Mouse (Mus musculus) splenic B cell, adult 2 months (primary cell): ENCODE results near the gene Rbms3.

Experiments used
- DNase-seq: peaks from one replicate; pipeline ENCODE4 v3.0.0-alpha.2; 2011; ENCODE audit warnings: low read depth, low spot score
- H3K27me3 ChIP-seq: 2 replicates; pipeline ENCODE4 v1.6.1; 2012; ENCODE audit warnings: mild to moderate bottlenecking, low read length, moderate library complexity, mixed read lengths; ENCODE audit not compliant: control insufficient read depth, poor library complexity, insufficient read depth, severe bottlenecking
- H3K36me3 ChIP-seq: 2 replicates; pipeline ENCODE4 v1.6.1; 2012; ENCODE audit warnings: mild to moderate bottlenecking, low read length, moderate library complexity, mixed read lengths; ENCODE audit not compliant: control insufficient read depth, poor library complexity, insufficient read depth, severe bottlenecking

The Rbms3 gene

GRCm38 (mm10) chr9:117298991-117299390 lies 330.7 kb downstream of the Rbms3 start:
- Histone ChIP-seq H3K36me3 (no peaks in the 10 kb centered on the region), H3K27me3 (no peaks in the 10 kb centered on the region)
- DNase-seq: no peak

GRCm38 (mm10) chr9:117297662-117298531 lies 331.8 kb downstream of the Rbms3 start:
- H3K27me3 ChIP-seq: no peaks in the 10 kb centered on the region
- no peaks in the 10 kb centered on the region for H3K36me3 ChIP-seq
- DNase-seq: no peak

- no peak for DNase-seq
- H3K36me3 ChIP-seq: no peaks in the 10 kb centered on the region
These were observed 338.5 kb downstream of the Rbms3 start for GRCm38 (mm10) chr9:117291066-117291850.

GRCm38 (mm10) chr9:117274846-117275245 lies 354.9 kb downstream of the Rbms3 start:
- Histone ChIP-seq H3K36me3 (no peaks in the 10 kb centered on the region), H3K27me3 (no peaks in the 10 kb centered on the region)
- no peak for DNase-seq

More at GRCm38 (mm10) chr9:117291066-117291850, 338.5 kb downstream of the Rbms3 start:
- H3K27me3 ChIP-seq: no peaks in the 10 kb centered on the region

- no peaks in the 10 kb centered on the region for H3K36me3 ChIP-seq
- no peak for DNase-seq
- no peaks in the 10 kb centered on the region for H3K27me3 ChIP-seq
These were observed 370.1 kb downstream of the Rbms3 start for GRCm38 (mm10) chr9:117259614-117260013.

GRCm38 (mm10) chr9:117253361-117253760 lies 376.4 kb downstream of the Rbms3 start:
- DNase-seq: no peak
- H3K27me3 ChIP-seq: no peaks in the 10 kb centered on the region
- no peaks in the 10 kb centered on the region for H3K36me3 ChIP-seq

- Histone ChIP-seq H3K27me3 (no peaks in the 10 kb centered on the region), H3K36me3 (no peaks in the 10 kb centered on the region)
- no peak for DNase-seq
These were observed 377.3 kb downstream of the Rbms3 start for GRCm38 (mm10) chr9:117252411-117252861.

- Histone ChIP-seq H3K27me3 (no peaks in the 10 kb centered on the region), H3K36me3 (no peaks in the 10 kb centered on the region)
- DNase-seq: no peak
These were observed 378.0 kb downstream of the Rbms3 start for GRCm38 (mm10) chr9:117251521-117252368.

- DNase-seq: no peak
- no peaks in the 10 kb centered on the region for H3K36me3 ChIP-seq
- no peaks in the 10 kb centered on the region for H3K27me3 ChIP-seq
These were observed 378.9 kb downstream of the Rbms3 start for GRCm38 (mm10) chr9:117250831-117251165.

- Histone ChIP-seq H3K27me3 (no peaks in the 10 kb centered on the region), H3K36me3 (no peaks in the 10 kb centered on the region)
- DNase-seq: no peak
These were observed 379.5 kb downstream of the Rbms3 start for GRCm38 (mm10) chr9:117250036-117250830.

- no peak for DNase-seq
- H3K27me3 ChIP-seq: no peaks in the 10 kb centered on the region
These were observed 382.3 kb downstream of the Rbms3 start for GRCm38 (mm10) chr9:117247311-117247980.

GRCm38 (mm10) chr9:117246173-117246572 lies 383.5 kb downstream of the Rbms3 start:
- H3K36me3 ChIP-seq: no peaks in the 10 kb centered on the region

More at GRCm38 (mm10) chr9:117247311-117247980, 382.3 kb downstream of the Rbms3 start:
- H3K36me3 ChIP-seq: no peaks in the 10 kb centered on the region

GRCm38 (mm10) chr9:117243365-117243764 lies 386.3 kb downstream of the Rbms3 start:
- H3K27me3 ChIP-seq: no peaks in the 10 kb centered on the region
- no peaks in the 10 kb centered on the region for H3K36me3 ChIP-seq
- DNase-seq: no peak

More at GRCm38 (mm10) chr9:117246173-117246572, 383.5 kb downstream of the Rbms3 start:
- H3K27me3 ChIP-seq: no peaks in the 10 kb centered on the region
- DNase-seq: no peak
